Mouse (Mus musculus) spleen, postnatal 10 days (tissue): ENCODE measurements around the gene Gstt2.
"Not testable (repeated sequence)": the region's sequence is repeated elsewhere in the genome, so short reads cannot be mapped to it uniquely, and the experiment has no call there.

Source experiments
- DNase-seq, 2 experiments: peaks; one replicate each; pipeline ENCODE4 v3.0.0; 2021 to 2022; ENCODE audit warnings: low spot score in 2 of 2

Gene Gstt2

GRCm38 (mm10) chr10:75855416-75855981 is 18.3 kb upstream of the Gstt2 start:
- DNase-seq, result no peak

GRCm38 (mm10) chr10:75854791-75855190 is 17.6 kb upstream of the Gstt2 start:
- no peak for DNase-seq

- DNase-seq, result no peak
Measured at GRCm38 (mm10) chr10:75854096-75854495, 16.9 kb upstream of the Gstt2 start.

GRCm38 (mm10) chr10:75853452-75853851 is 16.2 kb upstream of the Gstt2 start:
- peak; percentile 78 to 90 for DNase-seq

- DNase-seq, result no peak
Measured at GRCm38 (mm10) chr10:75852539-75853125, 15.4 kb upstream of the Gstt2 start.

GRCm38 (mm10) chr10:75851681-75852080 is 14.5 kb upstream of the Gstt2 start:
- DNase-seq, result no peak

GRCm38 (mm10) chr10:75851076-75851475 is 13.9 kb upstream of the Gstt2 start:
- DNase-seq, result no peak

- no peak for DNase-seq
Measured at GRCm38 (mm10) chr10:75848382-75848781, 11.2 kb upstream of the Gstt2 start.

- DNase-seq, result peak; percentile 56 to 69
Measured at GRCm38 (mm10) chr10:75845306-75845930, 8.2 kb upstream of the Gstt2 start.

- DNase-seq, result no peak
Measured at GRCm38 (mm10) chr10:75844800-75845199, 7.6 kb upstream of the Gstt2 start.

GRCm38 (mm10) chr10:75843898-75844297 is 6.7 kb upstream of the Gstt2 start:
- DNase-seq, result not testable (repeated sequence)

- DNase-seq, result no peak
Measured at GRCm38 (mm10) chr10:75839092-75839491, 1.9 kb upstream of the Gstt2 start.

GRCm38 (mm10) chr10:75835761-75836531 is 1.3 kb downstream of the Gstt2 start:
- DNase-seq, result peak in 1 of 2 experiments; percentile 53

- peak; percentile 69 to 85 for DNase-seq
Measured at GRCm38 (mm10) chr10:75835307-75835706, 1.9 kb downstream of the Gstt2 start.

- DNase-seq, result peak in 1 of 2 experiments; percentile 48
Measured at GRCm38 (mm10) chr10:75834721-75835120, 2.5 kb downstream of the Gstt2 start.

- DNase-seq, result peak; percentile 82 to 90
Measured at GRCm38 (mm10) chr10:75834250-75834649, 3.0 kb downstream of the Gstt2 start.

- peak; percentile 47 to 56 for DNase-seq
Measured at GRCm38 (mm10) chr10:75833456-75834080, 3.7 kb downstream of the Gstt2 start.

- DNase-seq, result peak; percentile 62 to 85
Measured at GRCm38 (mm10) chr10:75832272-75832895, 4.8 kb downstream of the Gstt2 start.

- no peak for DNase-seq
Measured at GRCm38 (mm10) chr10:75830275-75830670, 7.0 kb downstream of the Gstt2 start.

GRCm38 (mm10) chr10:75829529-75830274 is 7.5 kb downstream of the Gstt2 start:
- no peak for DNase-seq

- no peak for DNase-seq
Measured at GRCm38 (mm10) chr10:75828500-75828931, 8.7 kb downstream of the Gstt2 start.
